Comparison of ENCODE assay signal across 23 mouse cellular contexts in the genomic region with DNA sequence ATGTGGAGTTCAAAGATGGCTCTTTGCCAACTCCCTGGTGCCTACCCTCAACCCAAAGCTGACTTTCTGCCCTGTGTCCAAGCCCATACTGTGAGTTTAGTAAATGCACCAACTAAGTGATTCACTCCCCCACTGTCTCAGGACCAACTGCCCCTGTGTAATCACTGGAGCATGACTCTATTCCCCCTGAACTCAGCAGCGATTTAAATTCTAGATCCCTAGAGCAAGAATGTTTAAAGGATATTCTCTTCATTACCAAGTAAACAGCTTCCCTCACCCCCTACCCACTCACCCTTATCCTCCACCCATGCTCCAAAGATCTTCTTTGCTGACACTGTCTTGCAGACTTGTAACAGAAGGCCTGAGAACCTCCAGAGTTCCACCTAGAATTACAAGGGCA.
DNase-seq lines count a peak whose midpoint lies in the region; ATAC-seq lines count a peak whose summit lies in the region.
"Had no signal": no experiment of that assay in that cellular context is flagged by ENCODE, and none has a peak within 500 bp of the region (broad histone marks: within the 10 kb centered on the region; RNA-seq: fewer than 3 reads in every experiment).

No protein-coding gene starts in this region.

- peak overlapping the region; percentile 83; the same call in 1 of the 2 replicates for H3K27ac ChIP-seq in hindbrain, embryonic 10.5 days
- no peak overlapping the region; the same call in 1 of the 2 replicates for H3K27ac ChIP-seq in hindbrain, embryonic 12.5 days
- no peak overlapping the region for H3K27ac ChIP-seq in kidney, embryonic 15.5 days
- 0 out of 2 replicates have a peak overlapping the region, but pooled peaks have one; percentile 35 for H3K27ac ChIP-seq in midbrain, embryonic 12.5 days (replicated peaks)
- H3K27ac ChIP-seq in midbrain, embryonic 11.5 days (ENCODE audit: low read depth, low read length): no peak overlapping the region
- H3K27ac ChIP-seq: embryonic facial prominence, embryonic 13.5 days; forebrain, embryonic 12.5 days; heart, embryonic 10.5 days had no signal

- DNase-seq in hindbrain, embryonic 10.5 days (ENCODE audit: low spot score): no peak
- no peak for DNase-seq in kidney, postnatal 4 days
- DNase-seq in midbrain, embryonic 11.5 days (ENCODE audit: low spot score, missing footprints): no peak
- DNase-seq in MN1 (ENCODE audit: low spot score): no peak
- DNase-seq: adrenal gland, postnatal 14 days; B cell, adult 2 months; cerebellum, adult 18-20 months; cerebellum, adult 9-11 months; cerebellum, postnatal 36 days; gastrocnemius, postnatal 10 days; heart, adult 18-20 months; heart, postnatal 10 days; heart, postnatal 4 days had no signal

- no peak overlapping the region for H3K4me2 ChIP-seq in hindbrain, embryonic 12.5 days (replicated peaks)
- H3K4me2 ChIP-seq in kidney, embryonic 15.5 days: no peak overlapping the region
- no peak overlapping the region for H3K4me2 ChIP-seq in midbrain, embryonic 12.5 days (replicated peaks)
- no peak overlapping the region for H3K4me2 ChIP-seq in midbrain, embryonic 11.5 days
- H3K4me2 ChIP-seq: embryonic facial prominence, embryonic 13.5 days; forebrain, embryonic 12.5 days had no signal

- H3K36me3 ChIP-seq in hindbrain, embryonic 10.5 days: no peaks in the 10 kb centered on the region
- H3K36me3 ChIP-seq in hindbrain, embryonic 12.5 days: no peaks in the 10 kb centered on the region
- H3K36me3 ChIP-seq in kidney, embryonic 15.5 days: no peaks in the 10 kb centered on the region
- H3K36me3 ChIP-seq in midbrain, embryonic 12.5 days: no peaks in the 10 kb centered on the region
- no peaks in the 10 kb centered on the region for H3K36me3 ChIP-seq in midbrain, embryonic 11.5 days (ENCODE audit: control insufficient read depth, insufficient read depth, low read length)
- H3K36me3 ChIP-seq: embryonic facial prominence, embryonic 13.5 days; forebrain, embryonic 12.5 days; G1E; heart, embryonic 10.5 days had no signal

- H3K9ac ChIP-seq in hindbrain, embryonic 12.5 days: no peak overlapping the region
- no peak overlapping the region for H3K9ac ChIP-seq in kidney, embryonic 15.5 days
- no peak overlapping the region for H3K9ac ChIP-seq in midbrain, embryonic 12.5 days (replicated peaks)
- no peak overlapping the region for H3K9ac ChIP-seq in midbrain, embryonic 11.5 days (ENCODE audit: low read length)
- H3K9ac ChIP-seq: embryonic facial prominence, embryonic 13.5 days; forebrain, embryonic 12.5 days had no signal

- no peaks in the 10 kb centered on the region for H3K27me3 ChIP-seq in hindbrain, embryonic 10.5 days (ENCODE audit: insufficient read depth, poor library complexity, severe bottlenecking)
- H3K27me3 ChIP-seq in hindbrain, embryonic 12.5 days: no peaks in the 10 kb centered on the region
- peaks cover 18% of the 10 kb centered on the region; the same call in 1 of the 2 replicates for H3K27me3 ChIP-seq in kidney, embryonic 15.5 days
- H3K27me3 ChIP-seq in midbrain, embryonic 12.5 days: no peaks in the 10 kb centered on the region
- H3K27me3 ChIP-seq in midbrain, embryonic 11.5 days (ENCODE audit: control insufficient read depth, insufficient read depth, low read length): no peaks in the 10 kb centered on the region
- H3K27me3 ChIP-seq: embryonic facial prominence, embryonic 13.5 days; forebrain, embryonic 12.5 days had no signal

- no peak for ATAC-seq in hindbrain, embryonic 12.5 days (ENCODE audit: low FRiP score)
- peak; percentile 95 for ATAC-seq in kidney, embryonic 15.5 days (replicated peaks; ENCODE audit: low FRiP score)
- no peak for ATAC-seq in midbrain, embryonic 12.5 days (ENCODE audit: low FRiP score, low read depth)
- ATAC-seq in midbrain, embryonic 11.5 days (ENCODE audit: low FRiP score): no peak
- ATAC-seq: activated CD4-positive, CD25-positive, alpha-beta regulatory T cell, adult 4 months; CD4-positive, CD25-positive, alpha-beta regulatory T cell, adult 4 months; forebrain, embryonic 16.5 days had no signal

- peaks cover 29% of the 10 kb centered on the region for H3K4me1 ChIP-seq in hindbrain, embryonic 10.5 days (replicated peaks)
- H3K4me1 ChIP-seq in hindbrain, embryonic 12.5 days: peaks cover 17% of the 10 kb centered on the region
- H3K4me1 ChIP-seq in kidney, embryonic 15.5 days: peaks cover 19% of the 10 kb centered on the region
- peaks cover 14% of the 10 kb centered on the region for H3K4me1 ChIP-seq in midbrain, embryonic 12.5 days
- H3K4me1 ChIP-seq in midbrain, embryonic 11.5 days (ENCODE audit: control insufficient read depth, insufficient read depth, low read length): peaks cover 3% of the 10 kb centered on the region
- H3K4me1 ChIP-seq: embryonic facial prominence, embryonic 13.5 days; heart, embryonic 10.5 days had no signal

- 42% methylated on average over 1 of the region's 1 CpGs for WGBS in hindbrain, embryonic 10.5 days
- WGBS in hindbrain, embryonic 12.5 days: 45% methylated on average over 1 of the region's 1 CpGs
- 30% methylated on average over 1 of the region's 1 CpGs for WGBS in kidney, embryonic 15.5 days
- 34% methylated on average over 1 of the region's 1 CpGs for WGBS in midbrain, embryonic 12.5 days
- WGBS in midbrain, embryonic 11.5 days: 7% methylated on average over 1 of the region's 1 CpGs

- no peaks in the 10 kb centered on the region for H3K9me3 ChIP-seq in hindbrain, embryonic 10.5 days
- no peaks in the 10 kb centered on the region for H3K9me3 ChIP-seq in hindbrain, embryonic 12.5 days (replicated peaks)
- no peaks in the 10 kb centered on the region for H3K9me3 ChIP-seq in kidney, embryonic 15.5 days (replicated peaks)
- no peaks in the 10 kb centered on the region for H3K9me3 ChIP-seq in midbrain, embryonic 12.5 days
- no peaks in the 10 kb centered on the region for H3K9me3 ChIP-seq in midbrain, embryonic 11.5 days (ENCODE audit: control insufficient read depth, low read length)
- H3K9me3 ChIP-seq: embryonic facial prominence, embryonic 13.5 days; forebrain, embryonic 12.5 days; heart, embryonic 10.5 days had no signal

- no peak overlapping the region for H3K4me3 ChIP-seq in hindbrain, embryonic 10.5 days
- no peak overlapping the region for H3K4me3 ChIP-seq in hindbrain, embryonic 12.5 days
- no peak overlapping the region for H3K4me3 ChIP-seq in kidney, embryonic 15.5 days (replicated peaks)
- H3K4me3 ChIP-seq in midbrain, embryonic 12.5 days: no peak overlapping the region
- H3K4me3 ChIP-seq in midbrain, embryonic 11.5 days (ENCODE audit: low read depth, low read length): no peak overlapping the region
- H3K4me3 ChIP-seq: embryonic facial prominence, embryonic 13.5 days; forebrain, embryonic 12.5 days; heart, embryonic 10.5 days had no signal

Comparison
In these comparisons a context has a peak if more than half of its experiments do, and no peak if none do; other contexts are left out.
1. H3K27ac ChIP-seq: peak in hindbrain, embryonic 10.5 days (single experiment) and midbrain, embryonic 12.5 days (single experiment); none in hindbrain, embryonic 12.5 days (single experiment), kidney, embryonic 15.5 days (single experiment) and midbrain, embryonic 11.5 days (single experiment).